ENCODE assay signal across 17 mouse cellular contexts in the genomic region with DNA sequence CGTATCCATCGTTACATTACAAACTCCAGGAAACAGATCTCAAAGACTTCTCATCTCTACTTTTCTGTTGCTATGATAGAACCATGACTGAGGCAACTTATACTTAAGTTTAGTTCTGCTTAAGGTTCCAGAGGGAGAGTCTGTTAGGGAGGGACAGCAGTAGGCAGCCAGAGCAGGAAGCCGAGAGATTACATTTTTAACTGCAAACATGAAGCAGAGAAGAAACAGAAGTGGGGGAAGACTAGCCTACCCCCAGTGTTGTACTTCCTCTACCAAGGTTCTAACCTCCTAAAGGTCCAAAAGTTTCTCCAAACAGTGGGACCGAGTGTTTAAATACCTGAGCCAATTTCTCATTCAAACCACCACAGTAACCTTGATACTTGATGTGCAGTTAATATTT. TPM values are rescaled to one million over a fixed set of nuclear protein-coding genes. Genes with fewer than 3 reads are reported as not detected.
"Had no signal": no experiment of that assay in that cellular context is flagged by ENCODE, and none has a peak within 500 bp of the region (broad histone marks: within the 10 kb centered on the region; RNA-seq: fewer than 3 reads in every experiment).

No protein-coding gene starts in this region.

- DNase-seq: retina, postnatal 1 day; right cerebral cortex, adult 18-20 months; right cerebral cortex, postnatal 14 days; right cerebral cortex, postnatal 25 days; right cerebral cortex, postnatal 4 days; spleen, adult 18-20 months; thymus, adult 18-20 months; thymus, adult 2 months; thymus, postnatal 14 days; thymus, postnatal 25 days; thymus, postnatal 36 days; thymus, postnatal 4 days had no signal

- H3K36me3 ChIP-seq: neural tube, embryonic 13.5 days; neural tube, embryonic 15.5 days; stomach, embryonic 15.5 days had no signal

- H3K4me3 ChIP-seq: neural tube, embryonic 13.5 days; neural tube, embryonic 15.5 days; stomach, embryonic 15.5 days had no signal

- H3K9ac ChIP-seq: neural tube, embryonic 13.5 days; neural tube, embryonic 15.5 days; stomach, embryonic 15.5 days had no signal

- H3K4me1 ChIP-seq: neural tube, embryonic 13.5 days; neural tube, embryonic 15.5 days; stomach, embryonic 15.5 days had no signal

- H3K27ac ChIP-seq: neural tube, embryonic 13.5 days; neural tube, embryonic 15.5 days; stomach, embryonic 15.5 days; stomach, postnatal 0 days had no signal

- H3K9me3 ChIP-seq: neural tube, embryonic 13.5 days; neural tube, embryonic 15.5 days; stomach, embryonic 15.5 days had no signal

- H3K27me3 ChIP-seq: neural tube, embryonic 13.5 days; neural tube, embryonic 15.5 days; stomach, embryonic 15.5 days had no signal

RNA-seq across cellular contexts. Expression of gene Trpm6, which starts 13.9 kb away (rescaled TPM):
- total RNA-seq: neutrophil, adult 5-6 weeks had no signal
